Mouse (Mus musculus) midbrain, embryonic 13.5 days (tissue): ENCODE data around the gene BC051019. TPM values are rescaled to one million over a fixed set of nuclear protein-coding genes. Genes with fewer than 3 reads are reported as not detected.
A peak's percentile ranks its signal among the peaks of the same experiment; 100 is the strongest.

ENCODE experiments used
- ATAC-seq: fragments of 200-750 bp; cut with Nextera tagmentation; 2 replicates; pipeline ENCODE4 v1.8.0; 2017; ENCODE audit warnings: mild to moderate bottlenecking, moderate TSS enrichment, moderate library complexity
- H3K27ac ChIP-seq: fragments of 300-500 bp; sonication (generic); 2 replicates; pipeline ENCODE4 v1.5.1; 2015; ENCODE audit warnings: inconsistent platforms, mild to moderate bottlenecking, moderate library complexity
- H3K27me3 ChIP-seq: fragments of 300-500 bp; sonication (generic); 2 replicates; pipeline ENCODE4 v1.6.1; 2015; ENCODE audit warnings: mild to moderate bottlenecking, inconsistent platforms
- H3K36me3 ChIP-seq: fragments of 300-500 bp; sonication (generic); 2 replicates; pipeline ENCODE4 v1.6.1; 2015; ENCODE audit warnings: mild to moderate bottlenecking, inconsistent platforms
- H3K4me1 ChIP-seq: fragments of 300-500 bp; sonication (generic); replicated peaks from 2 replicates; pipeline ENCODE4 v1.6.1; 2015; ENCODE audit warnings: inconsistent platforms
- H3K4me2 ChIP-seq: fragments of 300-500 bp; sonication (generic); replicated peaks from 2 replicates; pipeline ENCODE4 v1.6.1; 2015; ENCODE audit warnings: moderate library complexity, mild to moderate bottlenecking, inconsistent platforms
- H3K4me3 ChIP-seq: fragments of 300-500 bp; sonication (generic); replicated peaks from 2 replicates; pipeline ENCODE4 v1.5.1; 2015; ENCODE audit warnings: mild to moderate bottlenecking, inconsistent platforms
- H3K9ac ChIP-seq: fragments of 300-500 bp; sonication (generic); replicated peaks from 2 replicates; pipeline ENCODE4 v1.6.1; 2015; ENCODE audit warnings: mild to moderate bottlenecking, inconsistent platforms
- H3K9me3 ChIP-seq: fragments of 300-500 bp; sonication (generic); 2 replicates; pipeline ENCODE4 v1.6.1; 2016; ENCODE audit warnings: mild to moderate bottlenecking, inconsistent platforms
- WGBS: fragments of 180-500 bp; shearing (Covaris S2); methylation state at CpG from one replicate; pipeline ENCODE4 v1.1.7; 2015; 5-methylcytosine and 5-hydroxymethylcytosine counted together
- polyA plus RNA-seq: library from polyadenylated mRNA; unstranded; fragments of >200 nt; fragmentation: Nextera tagmentation; extraction: Ambion mirVana; gene quantifications from 2 replicates; pipeline ENCODE4 v1.2.1, GENCODE M21; 2015

Gene BC051019
- polyA plus RNA-seq, 1 experiment from 2014 or later, result not detected

DNA sequence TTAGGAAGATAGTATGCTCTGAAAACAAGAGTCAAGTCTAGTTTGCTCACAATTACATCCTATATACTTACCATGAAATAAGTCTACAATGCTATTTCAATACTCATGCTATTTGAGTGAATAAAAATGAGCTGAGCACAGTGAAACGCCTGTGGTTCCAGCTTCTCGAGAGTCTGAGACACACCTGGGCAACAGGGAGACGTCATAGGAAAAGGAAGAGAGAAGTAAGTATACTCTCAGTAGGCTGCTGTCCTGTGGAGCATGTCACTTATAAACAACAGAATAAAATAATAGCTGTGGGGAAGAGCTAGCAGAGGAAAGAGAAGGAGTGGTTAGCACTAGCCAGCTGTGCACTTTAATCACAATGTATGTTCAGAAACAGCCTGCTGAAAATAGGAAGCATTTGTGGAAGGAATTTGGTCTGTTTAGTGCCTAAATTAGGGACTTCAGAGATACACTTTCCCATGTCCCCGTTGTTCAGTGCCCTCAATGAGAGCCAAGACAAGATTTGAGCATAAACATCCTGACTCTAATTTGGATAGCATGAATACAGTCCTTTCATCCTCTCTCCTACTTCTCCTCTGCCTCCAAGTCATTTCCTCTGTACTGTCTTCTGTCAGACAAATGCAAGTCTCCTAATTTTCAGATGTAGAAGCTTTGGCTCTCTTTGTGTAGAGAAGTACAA lies 48.6 kb downstream of the BC051019 start:
- Histone ChIP-seq H3K36me3 (no peaks in the 10 kb centered on the region), H3K27me3 (0 out of 2 replicates have a peak, but pooled peaks cover 5% of the 10 kb centered on the region), H3K4me2 (no peak overlapping the region), H3K4me1 (peaks cover 11% of the 10 kb centered on the region), H3K27ac (no peak overlapping the region), H3K9ac (no peak overlapping the region), H3K4me3 (no peak overlapping the region), H3K9me3 (no peaks in the 10 kb centered on the region)
- WGBS, result 79% methylated on average over 4 of the region's 4 CpGs
- no peak for ATAC-seq

DNA sequence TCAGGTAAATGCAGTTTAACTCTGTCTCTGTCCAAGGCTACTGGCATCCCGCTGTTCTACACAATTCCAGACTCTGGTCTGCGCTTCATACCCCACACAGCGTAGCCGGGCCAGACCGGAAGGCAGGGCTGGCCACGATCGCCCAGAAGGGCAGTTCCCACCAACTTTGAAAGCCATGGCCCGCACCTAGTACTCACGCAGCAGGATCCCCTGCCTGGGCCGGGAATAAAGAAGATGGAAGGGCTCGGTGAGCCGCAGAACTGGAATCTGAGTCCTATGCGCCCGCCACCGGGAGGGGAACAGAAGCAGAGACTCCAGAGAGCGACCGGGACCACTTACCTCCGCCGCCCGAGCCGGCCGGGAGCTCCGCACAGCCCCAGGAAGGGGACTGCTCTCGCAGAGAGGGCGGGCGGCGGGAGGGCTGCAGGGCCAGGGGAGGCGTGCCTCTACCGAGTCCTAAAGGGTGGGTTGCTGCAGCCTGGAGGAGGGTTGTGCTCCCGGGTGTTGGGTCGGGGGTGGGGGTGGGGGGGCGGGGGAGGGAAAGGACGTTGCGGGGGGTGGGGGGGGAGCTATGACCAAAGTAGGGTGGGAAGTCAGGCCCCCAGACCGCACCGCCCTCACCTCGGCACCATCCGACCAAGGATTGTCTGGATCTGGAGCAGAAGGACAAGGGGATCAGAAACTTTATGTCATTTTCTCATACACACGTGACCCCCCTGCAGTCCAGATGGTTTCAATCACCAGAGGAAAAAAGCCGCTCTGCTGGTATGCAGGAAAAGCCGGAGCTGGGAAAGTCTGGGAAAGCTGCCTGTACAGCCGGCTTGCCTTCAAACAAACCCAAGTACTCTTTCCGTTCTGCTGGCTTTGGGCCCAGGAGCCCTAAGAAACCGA lies 51.8 kb downstream of the BC051019 start:
- Histone ChIP-seq H3K9ac (peak overlapping the region; percentile 70), H3K27me3 (0 out of 2 replicates have a peak, but pooled peaks cover 5% of the 10 kb centered on the region), H3K9me3 (no peaks in the 10 kb centered on the region), H3K4me2 (peak overlapping the region; percentile 93), H3K27ac (peak overlapping the region; percentile 51), H3K4me3 (peak overlapping the region; percentile 61), H3K4me1 (peaks cover 11% of the 10 kb centered on the region), H3K36me3 (no peaks in the 10 kb centered on the region)
- peak; percentile 97 for ATAC-seq
- WGBS, result under 1% methylated on average over 36 of the region's 44 CpGs

DNA sequence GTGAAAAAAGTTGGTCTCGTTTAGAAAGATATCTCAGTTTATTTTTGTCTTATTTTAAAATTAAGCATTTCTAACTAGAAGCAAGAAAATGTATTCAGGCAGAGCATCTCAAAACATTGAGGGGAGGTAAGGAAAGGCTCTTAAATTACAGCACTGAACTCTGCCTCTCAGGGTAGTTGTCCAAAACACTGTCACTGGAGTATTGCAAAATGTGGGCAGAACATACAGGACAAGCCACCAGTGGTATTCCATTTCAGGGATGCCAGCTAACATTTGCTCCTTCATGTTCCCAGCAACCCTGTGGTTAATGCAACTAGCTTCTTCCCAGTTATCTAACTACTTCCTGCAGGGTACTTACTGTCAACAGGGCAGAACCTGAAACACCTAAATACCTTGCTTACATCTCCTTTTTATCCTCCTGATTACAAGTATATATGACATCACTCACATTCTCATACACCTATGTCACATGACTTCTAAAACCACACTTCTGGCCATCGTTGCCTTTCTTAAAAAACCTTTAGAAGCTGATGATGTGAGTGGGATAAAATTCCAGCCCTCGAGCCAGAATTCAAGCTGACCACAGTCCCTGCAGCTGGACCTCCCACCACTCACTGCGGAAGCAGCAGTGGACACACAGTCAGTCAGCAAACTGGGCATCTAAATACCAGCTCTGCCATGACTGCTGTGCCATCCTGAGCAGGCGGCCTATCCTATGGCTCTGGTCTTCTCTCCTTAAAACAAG lies 54.1 kb downstream of the BC051019 start:
- Histone ChIP-seq H3K4me3 (no peak overlapping the region; the same call in 1 of the 2 replicates), H3K27ac (no peak overlapping the region), H3K4me2 (no peak overlapping the region), H3K4me1 (peaks cover 11% of the 10 kb centered on the region), H3K9ac (no peak overlapping the region), H3K36me3 (no peaks in the 10 kb centered on the region), H3K9me3 (no peaks in the 10 kb centered on the region), H3K27me3 (0 out of 2 replicates have a peak, but pooled peaks cover 5% of the 10 kb centered on the region)
- no peak for ATAC-seq
- WGBS, result 85% methylated on average over 5 of the region's 5 CpGs

DNA sequence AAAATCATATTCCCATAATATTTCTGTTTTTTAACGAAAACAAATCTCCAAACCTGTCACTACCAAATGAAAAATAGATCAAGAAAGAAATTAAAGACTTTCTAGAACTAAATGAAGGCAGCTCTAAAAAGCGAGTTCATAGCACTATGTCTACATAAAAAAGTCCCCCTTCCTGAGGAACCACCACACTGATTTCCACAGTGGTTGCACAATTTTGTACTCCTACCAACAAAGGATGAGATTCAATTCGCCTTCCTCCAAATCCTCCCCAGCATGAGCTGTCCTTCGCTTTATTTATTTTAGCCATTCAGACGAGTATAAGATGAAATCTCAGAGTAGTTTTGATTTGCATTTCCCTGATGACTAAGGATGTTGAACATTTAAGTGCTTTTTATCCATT lies 57.0 kb downstream of the BC051019 start:
- no peak overlapping the region for H3K27ac ChIP-seq
- peaks cover 7% of the 10 kb centered on the region for H3K4me1 ChIP-seq
- WGBS, result 77% methylated on average over 5 of the region's 5 CpGs
- H3K9me3 ChIP-seq, result no peaks in the 10 kb centered on the region
- H3K36me3 ChIP-seq, result no peaks in the 10 kb centered on the region
- H3K27me3 ChIP-seq, result 0 out of 2 replicates have a peak, but pooled peaks cover 5% of the 10 kb centered on the region
- no peak overlapping the region for H3K4me2 ChIP-seq
- no peak for ATAC-seq
- no peak overlapping the region for H3K4me3 ChIP-seq
- no peak overlapping the region for H3K9ac ChIP-seq

DNA sequence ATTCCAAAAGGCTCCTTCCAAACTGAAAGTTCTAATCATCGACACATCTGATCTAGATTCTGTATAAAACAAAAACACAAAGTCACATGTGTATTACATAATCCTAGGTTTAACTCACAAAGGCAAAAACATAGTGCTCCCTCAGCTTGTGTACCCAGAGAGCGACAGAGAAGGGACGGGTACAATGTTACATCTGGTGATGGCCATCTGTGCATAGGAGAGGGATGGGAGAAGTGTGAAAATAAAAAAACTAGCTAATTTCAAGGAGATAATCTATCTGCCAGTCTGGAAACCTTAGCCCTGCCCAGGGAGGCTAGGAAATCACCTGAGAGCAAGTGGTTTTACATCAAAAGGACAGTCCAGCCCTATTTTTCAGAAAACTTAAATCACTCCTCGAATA lies 61.0 kb downstream of the BC051019 start:
- Histone ChIP-seq H3K27me3 (no peaks in the 10 kb centered on the region), H3K36me3 (no peaks in the 10 kb centered on the region), H3K4me3 (no peak overlapping the region), H3K4me2 (no peak overlapping the region), H3K9me3 (no peaks in the 10 kb centered on the region), H3K9ac (no peak overlapping the region), H3K4me1 (no peaks in the 10 kb centered on the region), H3K27ac (no peak overlapping the region)
- 75% methylated on average over 4 of the region's 4 CpGs for WGBS
- no peak for ATAC-seq

Other genes starting within 250 kb of the BC051019 start
- gene Trim66, start 215.7 kb downstream of the BC051019 start, polyA plus RNA-seq, result 0.40 and 0.46 TPM in 2 replicates
- 85.2 TPM in 2 replicates for gene Rpl27a, start 204.7 kb downstream of the BC051019 start, polyA plus RNA-seq
- 18.8 and 21.7 TPM in 2 replicates for gene St5, start 20.2 kb downstream of the BC051019 start, polyA plus RNA-seq
- gene Akip1, start 20.2 kb downstream of the BC051019 start, polyA plus RNA-seq, result 12.7 and 13.9 TPM in 2 replicates
- gene Ascl3, start 7.9 kb upstream of the BC051019 start, polyA plus RNA-seq, result 0.40 TPM in 1 of 2 replicates, not detected in the other
- gene Tmem9b, start 29.0 kb upstream of the BC051019 start, polyA plus RNA-seq, result 86.2 and 91.1 TPM in 2 replicates
- gene Nrip3, start 58.2 kb upstream of the BC051019 start, polyA plus RNA-seq, result 2.0 and 2.2 TPM in 2 replicates
- gene Scube2, start 141.8 kb upstream of the BC051019 start, polyA plus RNA-seq, result 1.5 and 1.7 TPM in 2 replicates
- gene Dennd5a, start 236.6 kb upstream of the BC051019 start, polyA plus RNA-seq, result 44.4 and 44.8 TPM in 2 replicates